Comparison of ENCODE assay signal across 28 mouse cellular contexts in genomic region chr11:64326646-64327045, GRCm38 (mm10).
"Had no signal": no experiment of that assay in that cellular context is flagged by ENCODE, and none has a peak within 500 bp of the region (broad histone marks: within the 10 kb centered on the region; RNA-seq: fewer than 3 reads in every experiment).

No protein-coding gene starts in this region.

- H3K4me3 ChIP-seq: embryonic facial prominence, embryonic 10.5 days; embryonic facial prominence, embryonic 12.5 days; embryonic facial prominence, embryonic 13.5 days; embryonic facial prominence, embryonic 15.5 days; erythroblast, embryonic 14.5 days; forebrain, embryonic 12.5 days; forebrain, embryonic 13.5 days; forebrain, embryonic 15.5 days; gastrocnemius, adult 2 months; heart, adult 2 months; heart, embryonic 10.5 days had no signal

- H3K27me3 ChIP-seq: embryonic facial prominence, embryonic 12.5 days; embryonic facial prominence, embryonic 15.5 days; forebrain, embryonic 12.5 days; forebrain, embryonic 13.5 days; forebrain, embryonic 15.5 days had no signal

- H3K36me3 ChIP-seq: embryonic facial prominence, embryonic 10.5 days; embryonic facial prominence, embryonic 12.5 days; embryonic facial prominence, embryonic 13.5 days; embryonic facial prominence, embryonic 15.5 days; forebrain, embryonic 12.5 days; forebrain, embryonic 15.5 days; heart, embryonic 10.5 days had no signal

- H3K9ac ChIP-seq: embryonic facial prominence, embryonic 12.5 days; embryonic facial prominence, embryonic 13.5 days; embryonic facial prominence, embryonic 15.5 days; forebrain, embryonic 12.5 days; forebrain, embryonic 13.5 days; forebrain, embryonic 15.5 days; forebrain, postnatal 0 days had no signal

- H3K27ac ChIP-seq: embryonic facial prominence, embryonic 10.5 days; embryonic facial prominence, embryonic 12.5 days; embryonic facial prominence, embryonic 13.5 days; embryonic facial prominence, embryonic 15.5 days; forebrain, embryonic 12.5 days; forebrain, embryonic 13.5 days; forebrain, embryonic 15.5 days; gastrocnemius, adult 2 months; heart, adult 2 months; heart, embryonic 10.5 days had no signal

- DNase-seq: cerebellum, adult 2 months; cerebellum, adult 8-10 months; cerebellum, adult 9-10 months; cerebellum, adult 9-11 months; cerebellum, postnatal 10 days; cerebellum, postnatal 14 days; cerebellum, postnatal 25 days; cerebellum, postnatal 36 days; embryo, embryonic 11 days; forebrain, postnatal 0 days; gastrocnemius, adult 2 months; gastrocnemius, postnatal 10 days; gastrocnemius, postnatal 14 days; gastrocnemius, postnatal 25 days; gastrocnemius, postnatal 36 days; heart, adult 18-20 months; heart, adult 2 months had no signal

- H3K4me1 ChIP-seq: embryonic facial prominence, embryonic 12.5 days; embryonic facial prominence, embryonic 13.5 days; embryonic facial prominence, embryonic 15.5 days; forebrain, embryonic 15.5 days; heart, embryonic 10.5 days had no signal

- H3K9me3 ChIP-seq: embryonic facial prominence, embryonic 10.5 days; embryonic facial prominence, embryonic 12.5 days; embryonic facial prominence, embryonic 13.5 days; embryonic facial prominence, embryonic 15.5 days; forebrain, embryonic 12.5 days; forebrain, embryonic 13.5 days; forebrain, embryonic 15.5 days; heart, embryonic 10.5 days had no signal

- H3K4me2 ChIP-seq: embryonic facial prominence, embryonic 12.5 days; embryonic facial prominence, embryonic 13.5 days; embryonic facial prominence, embryonic 15.5 days; forebrain, embryonic 12.5 days; forebrain, embryonic 13.5 days; forebrain, embryonic 15.5 days had no signal

- ATAC-seq: forebrain, embryonic 13.5 days; forebrain, embryonic 14.5 days; forebrain, embryonic 15.5 days; forebrain, embryonic 16.5 days; forebrain, postnatal 0 days had no signal
